Mouse (Mus musculus) cerebellum, adult (tissue): Measurements from ENCODE around the gene Enox1.
A peak's percentile ranks its signal among the peaks of the same experiment; 100 is the strongest.

Experiments used
- ATAC-seq: cut with Nextera tagmentation; 2 replicates; pipeline ENCODE4 v1.9.2; 2017; ENCODE audit warnings: mild to moderate bottlenecking, moderate library complexity, mixed read lengths; ENCODE audit not compliant: insufficient number of reproducible peaks, low FRiP score, low TSS enrichment

Gene Enox1

DNA sequence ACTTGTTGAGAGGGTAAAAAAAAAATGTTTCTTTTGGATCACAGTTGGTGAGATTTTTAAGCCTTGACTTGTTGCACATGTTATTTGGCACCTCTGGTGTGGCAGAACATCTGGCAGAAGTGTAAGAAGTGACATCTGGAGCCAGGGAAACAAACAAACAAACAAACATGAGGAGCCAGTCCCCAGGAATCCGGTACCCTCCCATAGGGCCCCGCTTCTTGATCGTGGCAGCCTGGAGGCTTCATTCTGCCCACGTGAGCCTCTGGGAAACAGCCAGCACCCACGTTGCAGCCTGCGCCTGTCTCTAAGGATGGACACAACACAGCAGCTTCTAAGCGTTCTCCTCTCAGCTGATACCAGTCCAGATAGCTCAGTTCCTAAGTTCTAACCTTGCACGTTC lies 211.8 kb downstream of the Enox1 start:
- no peak for ATAC-seq

DNA sequence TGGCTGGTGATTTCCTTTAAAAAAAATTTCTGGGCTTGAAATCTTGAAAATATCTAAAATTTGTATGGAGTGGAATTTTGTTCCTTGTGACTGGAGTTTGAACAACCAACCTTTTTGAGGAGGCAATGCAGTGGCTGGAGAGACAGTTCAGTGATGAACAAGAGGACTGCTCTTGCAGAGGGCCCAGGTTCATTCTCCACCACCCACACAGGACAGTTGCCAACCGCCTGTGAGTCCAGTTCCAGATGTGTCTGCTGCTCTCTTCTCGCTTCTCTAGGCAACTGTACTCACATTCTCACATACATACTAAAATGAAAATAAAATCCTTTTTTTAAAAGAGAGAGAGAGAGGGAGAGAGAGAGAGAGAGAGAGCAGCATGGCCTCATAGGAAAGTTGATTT lies 212.5 kb downstream of the Enox1 start:
- no peak for ATAC-seq

DNA sequence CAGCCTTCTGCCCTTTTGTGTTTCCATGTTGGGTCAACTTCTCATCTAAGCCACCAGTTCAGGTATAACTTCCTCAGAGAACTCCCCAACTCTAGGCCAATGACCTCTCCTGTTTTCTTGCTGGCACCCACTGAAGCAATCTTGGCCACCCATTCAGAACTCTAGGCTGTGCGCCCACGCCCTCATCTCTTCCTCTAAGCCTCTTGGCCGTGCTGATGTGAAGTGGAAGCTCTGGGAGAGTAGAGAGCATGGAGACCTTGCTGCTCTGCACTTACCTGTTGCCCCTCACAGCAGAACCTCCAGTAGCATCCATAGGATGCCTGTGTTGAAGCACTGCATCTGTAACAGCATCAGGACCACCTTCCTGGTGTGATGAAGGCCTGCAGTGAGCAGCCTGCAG lies 214.0 kb downstream of the Enox1 start:
- no peak for ATAC-seq

DNA sequence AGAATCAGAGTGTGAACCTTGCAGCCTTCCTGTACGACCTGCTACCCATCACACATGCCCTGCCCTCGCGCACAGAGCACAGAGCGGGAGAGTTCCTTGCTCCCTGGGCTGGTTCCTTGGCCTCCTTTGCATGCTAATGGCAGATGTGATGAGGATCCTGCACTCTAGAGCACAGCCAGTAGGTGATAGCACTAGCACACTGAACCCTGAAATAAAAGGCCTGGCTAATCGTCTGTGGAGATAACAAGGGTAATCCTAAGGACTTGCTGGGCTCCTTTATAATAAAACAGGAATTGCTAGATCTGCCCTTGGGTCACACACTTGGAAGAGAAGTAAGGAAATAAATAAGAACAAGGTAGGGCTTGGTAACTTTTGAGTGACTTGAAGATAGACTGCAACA lies 215.4 kb downstream of the Enox1 start:
- ATAC-seq = no peak

DNA sequence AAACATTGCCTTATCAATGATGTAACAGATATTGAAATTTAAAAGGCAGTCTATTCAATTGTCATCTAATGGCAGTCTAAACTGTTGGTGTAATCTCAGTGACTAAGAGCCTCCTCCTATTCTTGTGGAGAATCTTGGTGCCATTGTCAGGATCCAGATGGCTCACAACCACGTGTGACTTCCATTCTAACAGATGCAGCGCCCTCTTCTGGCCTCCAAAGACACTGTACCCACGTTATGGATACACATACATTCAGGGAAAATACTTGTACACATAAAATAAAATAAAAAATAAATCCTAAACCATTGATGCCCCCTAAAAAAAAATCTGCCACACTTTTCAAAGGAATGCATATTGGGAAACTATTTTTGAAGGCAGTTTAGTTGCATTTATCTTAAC lies 216.6 kb downstream of the Enox1 start:
- no peak for ATAC-seq

DNA sequence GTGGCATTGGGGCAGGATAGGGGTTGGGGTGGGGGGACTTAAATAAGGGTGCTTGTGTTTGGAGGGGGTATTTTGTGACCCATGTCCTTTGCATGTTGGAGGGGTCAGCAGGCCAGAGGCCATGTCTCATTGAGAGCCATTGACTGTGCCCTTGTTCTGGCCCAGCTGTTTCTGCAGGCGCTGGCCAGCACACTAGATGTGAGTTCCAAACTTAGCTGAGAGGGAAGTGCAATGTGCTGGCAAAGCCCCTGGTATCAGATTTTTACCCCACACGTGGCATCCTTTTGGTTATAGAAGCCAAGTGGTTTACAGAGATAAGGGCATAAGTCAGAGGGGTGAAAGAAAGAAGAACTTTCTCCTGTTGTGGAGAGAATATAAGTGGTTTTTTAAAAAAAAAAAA lies 218.5 kb downstream of the Enox1 start:
- ATAC-seq = no peak

DNA sequence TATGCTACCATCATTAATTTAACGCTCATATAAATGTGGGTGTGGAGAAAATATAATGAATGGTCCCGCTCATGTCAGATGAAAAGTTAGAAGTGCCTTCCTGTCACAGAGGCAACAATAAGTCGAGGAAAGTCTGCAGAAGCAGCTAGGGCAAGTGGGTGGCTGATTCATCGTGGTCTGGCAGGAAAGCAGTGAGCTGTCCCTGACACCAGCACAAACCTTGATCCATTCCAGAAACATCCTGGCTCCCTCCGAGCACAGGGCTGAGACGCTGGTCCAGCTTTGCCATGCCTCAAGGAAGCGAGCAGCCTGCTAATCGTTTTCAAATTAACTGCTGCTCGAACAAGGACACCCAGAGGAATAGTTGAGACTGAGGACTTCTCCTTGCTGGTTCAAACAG lies 219.1 kb downstream of the Enox1 start:
- ATAC-seq = no peak

DNA sequence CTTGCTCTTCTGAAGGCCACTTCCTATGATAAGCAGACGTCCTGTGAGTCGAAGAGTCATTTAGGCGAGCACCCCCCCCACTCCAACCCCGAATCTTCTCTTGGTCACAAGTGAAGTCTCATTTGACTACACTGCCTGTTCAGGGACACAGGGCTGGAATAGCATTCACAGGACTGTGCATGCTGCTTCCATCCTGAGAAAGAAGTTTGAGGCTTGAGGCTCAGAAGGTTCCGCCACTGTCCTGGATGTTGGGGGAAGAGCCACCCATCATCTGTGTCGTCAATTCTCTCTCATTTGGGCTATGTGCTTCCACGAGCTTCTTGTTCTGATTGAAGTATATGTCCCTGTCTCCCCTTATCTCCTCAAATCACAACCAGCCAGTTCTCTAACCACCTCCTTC lies 220.2 kb downstream of the Enox1 start:
- ATAC-seq = no peak

DNA sequence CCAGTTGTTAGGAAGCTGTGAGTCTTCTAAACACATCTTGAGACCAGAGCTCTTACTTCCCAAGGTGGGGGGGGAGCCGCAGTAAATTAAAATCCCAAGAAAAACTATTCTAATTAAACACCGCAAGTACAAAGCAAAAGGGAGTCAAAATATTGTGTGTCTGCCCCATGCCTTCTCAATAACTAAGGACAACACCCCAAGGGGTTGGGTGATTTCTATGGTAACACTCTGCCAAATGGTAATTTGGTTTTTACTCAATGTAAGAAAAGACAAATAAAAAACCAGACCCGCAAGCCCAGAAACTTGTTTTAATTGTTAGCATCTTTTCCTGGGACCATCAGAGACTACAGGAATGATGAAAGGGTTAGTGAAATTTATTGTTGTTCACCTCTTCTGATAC lies 220.9 kb downstream of the Enox1 start:
- ATAC-seq = no peak

DNA sequence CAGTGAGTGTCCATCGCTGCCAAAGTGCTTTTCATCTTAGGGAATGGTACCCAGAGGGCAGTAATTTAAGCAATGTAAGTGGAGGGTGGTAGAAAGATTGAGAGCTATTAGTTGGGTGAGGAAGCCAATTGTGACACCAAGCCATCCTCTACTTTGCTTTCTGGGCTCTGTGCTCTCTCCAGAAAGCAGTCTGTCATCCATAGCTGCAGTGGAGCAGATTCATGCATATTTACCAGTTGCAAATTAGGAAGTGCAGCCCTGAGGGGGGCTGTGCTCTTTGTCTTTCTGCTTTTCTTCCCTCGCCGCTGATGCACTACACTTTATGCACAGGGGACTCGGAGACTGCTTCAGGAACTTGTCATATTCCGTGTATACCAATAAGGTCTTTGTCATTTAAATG lies 221.3 kb downstream of the Enox1 start:
- ATAC-seq = no peak

DNA sequence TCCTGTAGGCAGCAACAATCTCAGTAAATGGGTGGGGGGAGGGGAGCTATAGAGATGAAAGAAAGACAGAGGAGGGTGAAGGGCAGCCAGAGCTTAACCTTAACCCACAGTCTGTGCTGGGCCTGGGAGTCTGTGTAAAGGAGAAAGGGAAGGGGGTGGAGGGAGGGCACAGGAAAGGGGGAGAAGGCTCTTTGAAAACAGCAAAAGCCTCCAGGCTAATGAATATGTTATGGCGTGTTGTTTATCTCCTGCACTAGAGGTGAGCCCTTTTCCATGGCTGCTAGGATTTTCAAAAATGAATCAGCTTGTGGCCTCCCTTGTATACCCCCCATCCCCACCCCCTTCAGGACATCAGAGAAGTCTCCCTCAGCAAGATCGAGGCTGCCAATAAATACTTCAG lies 225.0 kb downstream of the Enox1 start:
- no peak for ATAC-seq

DNA sequence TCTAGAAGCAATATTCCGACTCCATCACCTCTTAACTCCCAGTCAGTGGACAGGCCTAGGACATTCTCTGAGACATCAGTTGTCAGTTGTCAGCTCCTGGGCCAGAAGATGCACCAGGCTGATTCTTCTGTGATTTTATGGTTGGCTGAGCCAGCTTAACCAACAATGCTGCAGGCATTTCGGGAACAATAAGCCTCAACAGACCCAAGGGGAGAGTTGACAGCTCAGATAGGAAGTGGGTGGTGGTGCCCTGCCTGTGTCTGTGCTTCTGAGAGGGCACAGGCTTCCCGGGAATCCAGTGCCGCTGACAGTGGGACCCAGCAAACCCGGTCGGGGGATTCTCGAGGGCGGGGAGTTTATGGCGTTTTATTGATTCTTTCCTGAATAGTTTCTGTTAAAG lies 229.1 kb downstream of the Enox1 start:
- no peak for ATAC-seq

DNA sequence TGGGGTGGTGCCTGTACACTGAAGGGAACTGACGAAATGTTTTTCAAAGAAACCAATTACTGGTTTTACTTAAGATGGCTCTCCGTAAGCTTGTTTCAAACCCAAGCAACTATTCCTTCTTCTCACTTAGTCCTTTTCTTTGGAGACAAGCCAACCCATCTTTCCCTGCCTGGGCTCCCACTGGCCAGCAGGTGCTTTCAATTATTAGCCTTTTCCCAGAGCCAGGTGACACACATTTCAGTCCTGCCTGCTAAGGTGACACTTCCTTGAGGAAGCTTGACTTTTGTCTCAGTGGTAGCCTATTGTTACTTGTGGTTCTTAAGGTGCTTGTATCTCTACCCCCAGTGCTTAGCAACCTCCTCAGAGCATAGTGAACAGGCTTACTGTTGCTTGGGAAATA lies 231.3 kb downstream of the Enox1 start:
- ATAC-seq = peak; percentile 51; the same call in 1 of the 2 replicates

DNA sequence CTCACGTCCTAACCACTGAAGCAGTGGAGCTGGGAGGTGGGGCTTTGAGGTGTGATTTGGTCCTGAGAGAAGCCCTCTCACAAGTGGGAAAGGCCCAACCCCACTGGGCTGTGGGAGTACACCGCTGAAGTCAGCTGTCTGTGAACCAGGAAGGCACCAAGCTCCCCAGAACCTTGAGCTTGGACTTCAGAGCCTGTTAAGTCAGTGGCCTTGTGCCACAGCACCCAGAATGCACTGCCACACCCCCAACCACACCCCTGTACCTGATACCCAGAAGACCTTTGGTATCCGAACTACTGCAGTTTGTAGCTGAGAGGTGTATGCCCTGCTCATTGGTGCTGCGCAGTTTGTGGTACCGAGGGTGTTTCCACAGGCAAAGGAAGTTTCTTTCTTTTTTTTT lies 232.7 kb downstream of the Enox1 start:
- ATAC-seq = no peak

DNA sequence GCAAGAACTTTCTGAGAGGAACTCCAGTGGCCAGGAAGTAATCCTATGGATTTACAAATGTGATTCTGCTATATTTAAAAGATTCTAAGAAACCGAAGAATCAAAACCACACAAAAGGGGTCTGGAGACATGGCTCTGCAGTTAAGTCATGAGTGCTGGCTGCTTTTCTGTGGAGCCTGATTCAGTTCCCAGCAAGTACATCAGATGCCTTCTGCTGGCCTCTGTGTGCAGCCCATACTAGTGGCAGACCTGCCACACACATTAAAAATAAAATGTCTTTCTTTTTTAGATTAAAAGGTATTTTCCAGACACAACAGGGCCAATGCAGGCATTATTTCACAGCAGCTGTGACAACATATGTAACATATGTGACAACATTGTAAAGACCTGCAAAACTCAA lies 235.9 kb downstream of the Enox1 start:
- ATAC-seq = no peak

DNA sequence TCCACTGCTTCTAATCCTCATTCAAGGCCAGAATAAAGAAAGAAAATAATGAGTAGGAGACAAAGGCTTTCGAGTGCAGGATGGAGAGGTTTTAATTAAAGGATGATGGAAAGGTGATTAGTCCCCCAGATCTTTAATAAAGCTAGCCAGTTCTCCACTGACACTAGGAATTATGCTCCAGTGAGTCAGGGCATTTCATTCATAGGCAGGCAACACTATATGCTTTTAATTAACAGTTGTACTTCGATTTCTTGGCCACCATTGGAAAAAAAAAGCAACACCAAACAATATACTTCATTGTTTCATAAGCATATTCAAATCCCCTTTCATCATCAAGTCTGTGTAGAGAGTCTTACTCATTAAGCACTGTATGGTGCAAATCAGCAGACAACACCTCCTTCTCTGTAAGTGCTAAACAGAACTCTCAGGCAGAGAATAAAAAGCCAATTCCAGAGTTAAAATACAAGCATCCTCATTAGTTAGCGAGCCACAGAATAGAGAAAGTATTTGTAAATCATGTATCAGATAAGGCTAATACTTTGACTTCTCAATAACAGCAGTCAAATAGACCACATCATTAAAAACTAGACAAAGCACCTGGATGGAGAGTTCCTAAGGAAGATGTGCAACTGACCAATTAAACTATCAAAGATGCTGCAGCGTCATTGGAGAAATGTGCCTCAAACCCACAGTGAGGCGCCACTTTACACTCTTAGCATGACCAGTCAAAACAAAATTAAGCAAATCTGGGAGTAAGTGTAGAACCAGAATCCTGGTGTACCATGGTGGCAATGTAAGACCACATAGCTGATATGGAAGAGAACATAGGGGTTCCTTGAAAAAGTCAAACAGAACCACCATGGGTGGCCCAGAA lies 249.9 kb downstream of the Enox1 start:
- ATAC-seq = no peak

DNA sequence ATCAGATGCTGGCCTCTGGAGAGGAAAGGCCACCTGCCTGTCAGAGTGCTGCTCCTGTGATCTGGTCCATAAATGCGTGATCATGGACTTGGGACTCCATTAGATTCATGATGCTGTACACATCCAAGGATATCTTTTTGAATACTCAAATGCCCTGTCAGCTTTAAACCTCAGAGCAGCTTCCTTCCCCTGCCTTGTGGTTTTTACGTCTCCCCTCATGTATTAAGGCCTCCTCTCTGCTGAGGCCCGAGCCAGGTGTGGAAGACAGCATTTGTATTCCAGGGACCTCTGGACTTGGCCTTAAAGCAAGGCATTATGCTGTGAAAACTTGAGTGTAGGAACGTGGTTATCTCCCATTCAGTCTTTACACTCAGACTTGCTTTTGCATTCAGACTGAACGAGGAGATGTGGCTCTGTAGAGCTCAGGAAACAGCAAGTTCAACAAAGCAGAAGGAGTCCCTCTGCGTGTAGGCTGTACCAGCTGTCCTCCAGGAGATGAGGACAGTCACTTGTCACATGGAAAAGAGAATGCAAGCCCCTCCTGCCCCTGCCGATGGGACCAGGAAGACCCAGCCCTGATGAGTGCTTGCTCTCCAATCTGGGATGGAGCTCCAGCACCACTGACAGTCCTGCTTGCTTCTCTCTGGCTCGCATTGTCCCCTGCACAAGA lies 252.8 kb downstream of the Enox1 start:
- no peak for ATAC-seq

DNA sequence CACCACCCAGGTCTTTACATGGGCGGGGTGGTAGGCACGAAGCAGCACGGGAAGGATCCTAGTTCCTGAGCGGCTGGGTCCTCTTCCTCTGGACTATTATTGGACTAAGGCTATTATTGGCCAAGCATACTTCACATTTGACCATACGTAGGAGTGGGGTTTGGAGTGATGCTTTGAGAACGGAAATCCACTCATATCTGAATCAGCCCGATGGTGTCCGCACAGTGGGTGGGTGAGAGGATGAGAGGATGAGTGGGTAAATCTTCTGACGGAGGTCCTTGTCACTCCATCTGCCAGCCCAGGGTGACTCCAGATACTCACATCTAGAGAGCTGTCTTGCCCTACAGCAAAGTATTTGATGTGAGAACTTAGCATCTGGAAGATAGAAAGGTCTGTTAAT lies 253.8 kb downstream of the Enox1 start:
- no peak for ATAC-seq

DNA sequence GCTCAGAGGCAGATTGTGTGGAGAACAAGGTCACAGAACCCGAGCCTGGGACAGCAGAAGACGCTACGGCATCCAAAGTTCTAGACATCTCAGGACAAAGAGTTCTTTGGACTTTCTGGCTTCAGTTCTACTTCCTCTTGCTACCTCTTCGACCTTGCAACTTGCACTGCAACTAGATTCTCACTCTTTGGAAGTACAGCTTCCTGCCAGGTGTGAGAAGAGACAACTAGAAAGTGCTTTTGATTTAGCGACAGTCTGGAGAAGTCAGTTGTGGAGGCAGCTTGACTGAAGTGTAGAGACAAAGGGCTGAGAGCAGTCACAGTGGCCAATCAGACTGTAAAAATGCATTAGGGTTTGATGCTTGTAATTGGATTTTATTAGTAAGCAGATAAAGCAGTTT lies 256.5 kb downstream of the Enox1 start:
- ATAC-seq = no peak

DNA sequence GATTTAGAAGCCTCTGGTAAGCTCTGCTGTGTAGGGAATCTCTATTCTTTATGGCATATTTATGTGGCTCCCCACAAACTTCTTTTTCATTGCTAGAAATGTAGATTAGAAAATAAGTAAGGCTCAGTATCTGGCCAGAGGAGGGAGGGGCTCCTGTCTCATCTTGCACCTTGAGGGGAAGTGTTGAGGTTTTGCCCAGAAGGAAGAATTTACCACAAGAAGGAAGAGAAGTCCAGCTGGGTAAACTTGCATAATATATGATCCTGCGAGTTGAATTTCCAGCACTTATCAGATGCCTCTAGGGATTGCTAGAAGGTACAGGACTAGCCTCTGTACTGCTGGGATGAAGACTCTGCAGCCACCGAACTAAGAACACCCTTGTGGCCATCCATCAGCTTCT lies 259.8 kb downstream of the Enox1 start:
- no peak for ATAC-seq

DNA sequence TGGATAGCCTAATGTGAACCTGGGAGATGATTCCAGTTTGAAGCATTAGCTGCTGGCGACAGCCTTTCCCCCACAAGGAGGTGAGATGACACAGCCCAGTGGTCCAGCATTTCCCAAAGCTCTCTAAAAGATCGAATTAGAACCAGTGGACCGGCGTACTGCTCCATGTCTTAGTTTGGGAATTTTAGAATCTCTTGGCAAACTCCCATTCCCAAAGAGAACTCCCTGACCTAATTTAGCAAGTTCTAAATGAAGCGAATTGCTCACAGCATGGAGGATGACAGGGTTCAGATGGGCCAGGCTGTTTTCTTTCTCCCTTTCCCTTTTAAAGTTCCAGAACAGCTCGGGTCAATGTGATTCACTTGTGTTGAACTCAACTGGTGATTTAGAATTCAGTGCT lies 264.5 kb downstream of the Enox1 start:
- ATAC-seq = no peak

DNA sequence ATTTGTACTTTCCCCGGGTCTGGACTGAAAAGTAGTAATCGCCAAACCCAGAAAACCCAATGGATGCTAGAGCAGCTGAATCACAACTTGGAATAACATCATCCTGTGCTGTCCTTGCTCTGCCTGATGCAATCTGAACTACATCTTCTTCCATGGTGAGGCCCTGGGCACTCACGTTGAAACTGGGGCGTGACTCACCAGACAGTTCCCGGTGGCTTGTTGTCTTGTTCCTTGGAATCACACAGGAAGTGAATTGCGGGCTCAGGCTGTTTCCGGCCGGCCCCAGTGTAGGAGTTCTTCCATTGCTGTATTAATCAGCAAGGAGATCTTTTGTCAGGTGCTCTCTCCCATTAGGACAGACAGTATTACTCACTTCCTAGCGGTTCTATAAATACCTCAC lies 266.6 kb downstream of the Enox1 start:
- no peak for ATAC-seq
